Mouse (Mus musculus) cerebellum, adult 2 months (tissue): ENCODE data around the gene Cnot1. TPM values are rescaled to one million over a fixed set of nuclear protein-coding genes. Genes with fewer than 3 reads are reported as not detected.

Experiments
- DNase-seq, 2 experiments: peaks; one replicate each; pipeline ENCODE4 v3.0.0; 2021
- H3K27ac ChIP-seq: fragments of 200-500 bp; 2 replicates; pipeline ENCODE4 v1.5.1; 2012; ENCODE audit warnings: low read length, control low read depth, inconsistent platforms; ENCODE audit not compliant: insufficient read depth
- H3K27me3 ChIP-seq: fragments of 200-500 bp; 2 replicates; pipeline ENCODE4 v1.6.1; 2012; ENCODE audit warnings: inconsistent platforms, mild to moderate bottlenecking, low read length, moderate library complexity; ENCODE audit not compliant: control insufficient read depth, insufficient read depth
- H3K4me1 ChIP-seq: fragments of 200-500 bp; 2 replicates; pipeline ENCODE4 v1.6.1; 2011; ENCODE audit warnings: low read length; ENCODE audit not compliant: control insufficient read depth, insufficient read depth
- H3K4me3 ChIP-seq: fragments of 200-500 bp; replicated peaks from 2 replicates; pipeline ENCODE3; 2011; ENCODE audit warnings: mild to moderate bottlenecking, low read depth, low read length, control low read depth; ENCODE audit not compliant: insufficient read depth
- CTCF ChIP-seq: fragments of 200-500 bp; IDR thresholded peaks from 2 replicates; pipeline ENCODE4 v1.5.1; 2011; ENCODE audit warnings: low read depth, mild to moderate bottlenecking, control low read depth, low read length, moderate library complexity, borderline replicate concordance; ENCODE audit not compliant: insufficient read depth
- POLR2A ChIP-seq: fragments of 200-500 bp; IDR thresholded peaks from 2 replicates; pipeline ENCODE4 v1.6.1; 2011; ENCODE audit warnings: low read length, control low read depth, borderline replicate concordance; ENCODE audit not compliant: insufficient read depth
- WGBS: fragments of 180-500 bp; shearing (Covaris S2); methylation state at CpG from one replicate; pipeline ENCODE4 v1.1.7; 2018; 5-methylcytosine and 5-hydroxymethylcytosine counted together
- polyA plus RNA-seq: library from polyadenylated mRNA; depleted of rRNA; stranded (reverse); fragments of >200 nt; gene quantifications from 2 replicates; pipeline ENCODE4 v1.2.3, GENCODE M21; 2012; rRNA removed

The Cnot1 gene
- 64.8 and 74.9 TPM in 2 replicates for polyA plus RNA-seq

DNA sequence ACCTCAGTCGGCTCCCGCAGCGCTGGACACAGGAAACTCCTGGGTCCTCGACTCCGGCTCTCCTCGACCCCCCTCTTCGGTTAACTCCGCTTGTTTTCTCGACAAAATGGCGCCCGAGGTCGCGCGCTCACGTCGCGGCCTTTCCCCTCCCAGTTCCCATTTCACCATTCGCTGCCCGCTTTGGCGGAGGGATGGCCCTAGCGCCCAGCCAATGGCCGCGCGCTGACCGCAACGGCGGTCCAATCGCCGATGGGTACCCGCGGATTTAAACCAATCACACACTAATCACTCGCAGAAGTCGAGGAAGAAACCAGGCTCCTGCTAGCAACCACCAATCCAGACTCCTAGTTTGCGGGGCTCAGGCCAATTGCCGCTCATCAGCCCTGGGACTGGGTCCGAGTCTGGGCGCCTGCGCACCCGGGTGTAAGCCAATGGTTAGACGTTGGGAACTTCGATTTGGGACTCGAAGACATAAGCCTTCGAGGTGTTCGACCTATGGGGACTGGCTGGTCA, at the start of gene Cnot1:
TSS of gene Cnot1 (minus strand) at position 134 of the 513 bp plus-strand sequence.
- Histone ChIP-seq H3K27ac (peak within 1 kb of the TSS; percentile 74), H3K4me1 (peaks cover 4% of the 10 kb centered on the region; the same call in 1 of the 2 replicates), H3K27me3 (no peaks in the 10 kb centered on the region), H3K4me3 (peak within 1 kb of the TSS; percentile 87)
- WGBS: under 1% methylated on average over 44 of the region's 44 CpGs
- peak; percentile 97 to 99 for DNase-seq
- TF ChIP-seq CTCF: no peak
- no peak for TF ChIP-seq POLR2A

DNA sequence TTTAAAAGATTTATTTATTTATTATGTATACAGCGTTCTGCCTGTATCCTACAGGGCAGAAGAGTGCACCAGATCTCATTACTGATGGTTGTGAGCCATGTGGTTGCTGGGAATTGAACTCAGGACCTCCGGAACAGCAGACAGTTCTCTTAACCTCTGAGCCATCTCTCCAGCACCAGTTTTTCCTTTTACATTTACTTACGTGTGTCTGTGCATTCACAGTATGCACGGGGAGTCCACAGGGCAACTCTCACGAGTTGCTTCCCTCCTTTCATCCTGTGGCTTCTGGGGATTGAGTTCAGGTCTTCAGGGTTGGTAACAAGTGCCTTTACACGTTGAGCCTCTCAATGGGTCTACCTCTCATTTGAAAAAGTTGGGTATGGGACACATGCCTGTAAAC, 46.9 kb upstream of the Cnot1 start:
- H3K4me3 ChIP-seq: no peak overlapping the region

DNA sequence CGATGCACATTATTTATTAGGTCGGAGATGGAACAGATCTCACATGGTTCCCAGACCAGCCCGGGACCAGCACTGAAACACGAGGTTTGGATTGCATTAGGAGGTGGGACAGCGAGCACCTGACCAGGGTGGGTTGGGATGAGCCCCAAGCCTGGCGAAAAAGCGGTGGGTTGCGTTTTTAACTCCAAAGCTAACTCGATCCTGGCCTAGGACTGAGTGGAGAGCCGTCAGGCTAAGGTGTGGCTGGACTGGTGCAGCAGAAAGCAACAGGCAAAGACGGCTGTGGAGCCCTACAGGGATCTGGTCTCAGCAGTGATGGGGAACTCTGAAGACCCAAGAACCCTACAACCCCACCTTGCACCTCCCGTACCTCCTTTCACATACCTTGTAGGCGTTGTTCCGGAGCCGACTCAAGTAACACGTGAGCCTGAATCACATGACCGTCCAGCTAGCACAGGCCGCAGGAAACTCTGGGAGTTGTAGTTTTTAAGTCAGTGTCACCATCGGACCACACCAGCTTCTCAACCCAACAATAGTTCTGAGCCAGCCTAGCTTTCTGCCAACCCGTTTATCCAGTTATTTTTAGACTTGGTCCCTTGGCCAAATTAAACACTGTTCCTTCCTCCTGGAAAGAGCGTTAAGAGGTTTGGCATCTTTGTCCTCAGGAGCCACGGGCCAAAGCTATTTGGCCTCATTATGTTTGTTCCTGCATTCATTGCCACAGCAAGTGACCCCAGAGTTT, 46.0 kb upstream of the Cnot1 start, which contains the start of gene Slc38a7:
TSS of gene Slc38a7 (minus strand) at position 438 of the 742 bp plus-strand sequence.
- no peaks in the 10 kb centered on the region for H3K27me3 ChIP-seq
- TF ChIP-seq POLR2A (peak; percentile 50; the same call in 1 of the 2 replicates), CTCF (no peak)
- H3K4me1 ChIP-seq: peaks cover 6% of the 10 kb centered on the region; the same call in 1 of the 2 replicates
- no peak within 1 kb of the TSS for H3K27ac ChIP-seq
- H3K4me3 ChIP-seq: peak within 1 kb of the TSS; percentile 84
- peak; percentile 74 to 87 for DNase-seq
- WGBS: 11% methylated on average over 22 of the region's 22 CpGs

More for the DNA sequence above, 46.9 kb upstream of the Cnot1 start:
- peaks cover 6% of the 10 kb centered on the region; the same call in 1 of the 2 replicates for H3K4me1 ChIP-seq
- H3K27ac ChIP-seq: no peak overlapping the region
- TF ChIP-seq CTCF (no peak), POLR2A (no peak)
- H3K27me3 ChIP-seq: no peaks in the 10 kb centered on the region
- 83% methylated on average over 6 of the region's 6 CpGs for WGBS
- DNase-seq: no peak

DNA sequence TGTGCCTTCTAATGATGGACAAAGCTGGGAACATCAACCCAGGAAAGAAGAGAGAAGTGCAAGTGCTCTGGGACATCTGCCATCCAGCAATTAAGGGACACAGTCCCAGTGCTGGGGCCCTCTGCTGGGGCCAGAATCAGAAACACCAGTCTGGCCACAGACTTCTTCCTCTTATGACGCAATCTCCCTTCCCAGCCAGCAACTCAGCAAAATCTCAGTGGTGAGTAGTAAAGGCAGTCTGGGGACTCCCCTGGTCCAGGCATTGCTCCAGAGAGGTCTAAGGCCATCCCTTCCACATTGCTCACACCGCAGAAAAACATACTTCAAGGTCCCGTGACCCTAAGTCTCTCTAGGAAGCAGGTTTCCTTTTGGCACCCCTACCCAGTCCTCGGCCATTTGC, 45.0 kb upstream of the Cnot1 start:
- Histone ChIP-seq H3K4me1 (peaks cover 6% of the 10 kb centered on the region; the same call in 1 of the 2 replicates), H3K27ac (no peak overlapping the region), H3K27me3 (no peaks in the 10 kb centered on the region), H3K4me3 (peak overlapping the region; percentile 84)
- no peak for TF ChIP-seq POLR2A
- no peak for TF ChIP-seq CTCF
- DNase-seq: peak in 1 of 2 experiments; percentile 13
- WGBS: 56% methylated on average over 4 of the region's 4 CpGs

DNA sequence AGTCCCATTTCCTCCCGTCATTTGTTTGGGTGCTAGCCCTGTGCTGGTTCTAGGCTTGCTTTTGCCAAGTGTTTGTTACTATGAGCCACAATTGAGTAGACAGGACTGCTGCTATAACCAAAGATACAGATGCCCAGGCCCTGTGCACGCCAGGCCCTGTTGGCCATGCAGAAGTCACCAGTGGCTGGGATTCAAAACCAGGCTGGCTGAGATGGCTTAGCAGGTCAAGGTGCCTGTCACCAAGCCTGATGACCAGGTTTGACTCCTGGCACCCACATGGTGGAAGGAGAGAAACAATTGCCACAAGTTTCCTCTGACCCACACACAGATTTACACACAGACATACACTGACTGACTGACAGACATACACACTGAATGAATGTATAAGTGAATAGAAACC, 43.1 kb upstream of the Cnot1 start:
- no peak for TF ChIP-seq CTCF
- no peak for TF ChIP-seq POLR2A
- DNase-seq: no peak
- Histone ChIP-seq H3K27me3 (no peaks in the 10 kb centered on the region), H3K27ac (no peak overlapping the region), H3K4me3 (no peak overlapping the region), H3K4me1 (peaks cover 6% of the 10 kb centered on the region; the same call in 1 of the 2 replicates)
- 86% methylated on average over 2 of the region's 2 CpGs for WGBS

DNA sequence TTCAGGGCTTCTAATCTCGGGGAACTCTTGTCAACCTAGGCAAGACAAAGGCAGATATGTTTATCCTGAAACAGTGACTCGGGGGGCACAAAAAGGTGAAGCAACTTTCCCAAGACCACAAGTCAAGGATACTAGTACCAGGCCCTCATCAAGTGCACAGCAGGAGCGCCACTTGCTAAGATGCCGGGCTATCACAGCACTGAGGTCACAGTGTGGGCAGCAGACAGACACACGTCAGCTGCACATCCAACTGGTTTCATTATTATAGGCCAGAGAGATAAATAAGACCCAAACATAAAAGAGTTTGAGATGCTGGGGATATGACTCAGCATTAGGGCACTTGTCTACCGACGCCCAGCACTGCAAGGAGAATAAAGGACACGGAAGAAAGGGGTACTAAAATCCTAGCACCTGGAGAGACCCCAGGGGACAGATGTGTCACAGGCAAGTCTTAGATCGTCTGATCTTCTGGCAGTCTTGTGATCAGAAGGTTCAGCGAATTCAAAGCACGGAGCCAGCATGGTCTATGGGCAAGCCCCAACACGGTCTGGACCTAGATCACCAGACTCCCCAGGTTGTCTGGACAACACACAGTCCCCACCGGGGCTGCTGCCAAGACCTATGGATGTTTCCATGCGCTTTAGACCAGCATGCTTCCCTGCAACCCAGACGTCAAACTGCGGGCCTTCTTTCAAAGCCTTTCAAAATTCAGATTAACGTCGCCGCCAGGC, 41.6 kb upstream of the Cnot1 start:
- no peak for TF ChIP-seq CTCF
- Histone ChIP-seq H3K4me1 (peaks cover 6% of the 10 kb centered on the region; the same call in 1 of the 2 replicates), H3K27ac (no peak overlapping the region), H3K27me3 (no peaks in the 10 kb centered on the region), H3K4me3 (no peak overlapping the region)
- DNase-seq: no peak
- 79% methylated on average over 19 of the region's 19 CpGs for WGBS

DNA sequence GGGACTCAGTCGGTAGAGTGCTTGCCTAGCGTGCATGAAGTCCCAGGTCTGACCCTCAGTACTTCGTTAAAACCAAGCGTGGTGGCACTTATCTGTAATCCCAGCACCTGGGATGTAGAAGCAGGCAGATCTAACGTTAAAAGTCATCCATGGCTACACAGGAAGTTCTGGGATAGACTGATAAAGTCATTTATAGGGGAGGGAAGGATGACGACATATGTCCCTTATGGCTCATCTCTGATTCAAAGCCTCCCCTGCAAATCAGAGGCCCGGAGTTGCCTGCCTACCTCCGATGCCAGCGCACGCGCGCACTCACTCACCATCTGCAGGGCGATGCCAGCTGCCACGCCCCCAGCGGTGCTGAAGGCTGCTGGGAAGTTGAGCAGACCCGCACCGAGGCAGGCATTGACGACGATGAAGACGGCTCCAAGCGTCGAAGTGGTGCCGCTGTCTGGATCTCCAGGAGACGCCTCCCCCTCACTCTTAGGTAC, 40.8 kb upstream of the Cnot1 start:
- 74% methylated on average over 24 of the region's 24 CpGs for WGBS
- no peak overlapping the region for H3K27ac ChIP-seq
- TF ChIP-seq POLR2A (no peak), CTCF (no peak)

More for the DNA sequence above, 40.8 kb upstream of the Cnot1 start:
- H3K27me3 ChIP-seq: no peaks in the 10 kb centered on the region
- H3K4me3 ChIP-seq: no peak overlapping the region
- DNase-seq: no peak
- H3K4me1 ChIP-seq: peaks cover 6% of the 10 kb centered on the region; the same call in 1 of the 2 replicates
